In genomic region chr8:111521713-111522429, GRCm38 (mm10) we compare ENCODE assay signal across 8 mouse cellular contexts. TPM values are rescaled to one million over a fixed set of nuclear protein-coding genes. Genes with fewer than 3 reads are reported as not detected.
DNase-seq lines count a peak whose midpoint lies in the region; ATAC-seq lines count a peak whose summit lies in the region.

Wdr59 (minus strand) TSS chr8:111522092.

- peaks cover 2 to 9% of the 10 kb centered on the region in 2 experiments; a peak in 3 of 4 replicates for H3K4me1 ChIP-seq in heart, embryonic 14.5 days (ENCODE audit: control insufficient read depth in 2 of 2, insufficient read depth in 2 of 2, low read length in 2 of 2)
- peaks cover 24% of the 10 kb centered on the region for H3K4me1 ChIP-seq in liver, embryonic 13.5 days (replicated peaks)
- peaks cover 8% of the 10 kb centered on the region for H3K4me1 ChIP-seq in stomach, embryonic 16.5 days (ENCODE audit: control insufficient read depth, insufficient read depth, low read length)

- ATAC-seq in CD4-positive, CD25-positive, alpha-beta regulatory T cell, adult 4 months: peak; percentile 98
- ATAC-seq in heart, embryonic 14.5 days (ENCODE audit: insufficient number of reproducible peaks, insufficient read depth, low FRiP score, low read depth): peak; percentile 99
- peak; percentile 99 for ATAC-seq in liver, embryonic 13.5 days (ENCODE audit: low read depth)
- peak; percentile 100 for ATAC-seq in stomach, embryonic 16.5 days (ENCODE audit: insufficient read depth, low FRiP score)

- peak; percentile 99 for DNase-seq in c-Kit-negative CD71-positive TER-119-positive erythroid progenitor cells, embryonic 14.5 days (ENCODE audit: low read depth, low spot score)
- DNase-seq in fibroblast of lung, adult 2 months (ENCODE audit: low read depth): peak; percentile 96
- peak; percentile 99 for DNase-seq in kidney, postnatal 14 days
- DNase-seq in liver, embryonic 13.5 days: peak; percentile 98
- peak; percentile 96 for DNase-seq in neural tube, embryonic 10.5 days (ENCODE audit: extremely low spot score, low spot score)

- H3K4me3 ChIP-seq in heart, embryonic 14.5 days (ENCODE audit: control insufficient read depth in 1 of 2, insufficient read depth in 1 of 2, low read depth in 1 of 2, low read length in 2 of 2): peak within 1 kb of the TSS; percentile 66 to 74
- H3K4me3 ChIP-seq in liver, embryonic 13.5 days (replicated peaks): peak within 1 kb of the TSS; percentile 76
- peak within 1 kb of the TSS; percentile 73 for H3K4me3 ChIP-seq in stomach, embryonic 16.5 days (replicated peaks; ENCODE audit: low read length)

- under 1% methylated on average over 34 of the region's 34 CpGs for WGBS in heart, embryonic 14.5 days
- WGBS in liver, embryonic 13.5 days (ENCODE audit: insufficient replicate concordance): under 1% methylated on average over 34 of the region's 34 CpGs
- under 1% methylated on average over 34 of the region's 34 CpGs for WGBS in stomach, embryonic 16.5 days

- H3K9me3 ChIP-seq in heart, embryonic 14.5 days (ENCODE audit: control insufficient read depth, low read length): no peaks in the 10 kb centered on the region
- no peaks in the 10 kb centered on the region for H3K9me3 ChIP-seq in liver, embryonic 13.5 days (replicated peaks)
- H3K9me3 ChIP-seq in stomach, embryonic 16.5 days (replicated peaks; ENCODE audit: control insufficient read depth, low read length): no peaks in the 10 kb centered on the region

- H3K4me2 ChIP-seq in heart, embryonic 14.5 days (ENCODE audit: low read length): peak within 1 kb of the TSS; percentile 79
- H3K4me2 ChIP-seq in liver, embryonic 13.5 days: peak within 1 kb of the TSS; percentile 78
- peak within 1 kb of the TSS; percentile 64 for H3K4me2 ChIP-seq in stomach, embryonic 16.5 days (ENCODE audit: low read depth, low read length)

- peak within 1 kb of the TSS; percentile 74 for H3K9ac ChIP-seq in heart, embryonic 14.5 days (ENCODE audit: low read length)
- peak within 1 kb of the TSS; percentile 71 for H3K9ac ChIP-seq in liver, embryonic 13.5 days
- peak within 1 kb of the TSS; percentile 75 for H3K9ac ChIP-seq in stomach, embryonic 16.5 days (ENCODE audit: low read length)

- H3K27me3 ChIP-seq in heart, embryonic 14.5 days (ENCODE audit: control insufficient read depth, insufficient read depth, low read length): no peaks in the 10 kb centered on the region
- no peaks in the 10 kb centered on the region for H3K27me3 ChIP-seq in liver, embryonic 13.5 days
- no peaks in the 10 kb centered on the region for H3K27me3 ChIP-seq in stomach, embryonic 16.5 days (ENCODE audit: control insufficient read depth, insufficient read depth, low read length)

- no peaks in the 10 kb centered on the region for H3K36me3 ChIP-seq in heart, embryonic 14.5 days (ENCODE audit: control insufficient read depth, insufficient read depth, low read length)
- H3K36me3 ChIP-seq in liver, embryonic 13.5 days: no peaks in the 10 kb centered on the region
- H3K36me3 ChIP-seq in stomach, embryonic 16.5 days (ENCODE audit: control insufficient read depth, insufficient read depth, low read length): no peaks in the 10 kb centered on the region

- peak within 1 kb of the TSS in 1 of 2 experiments; percentile 24; a peak in 1 of 4 replicates for H3K27ac ChIP-seq in heart, embryonic 14.5 days (replicated peaks in 1 of 2; ENCODE audit: control insufficient read depth in 1 of 2, insufficient read depth in 1 of 2, low read depth in 2 of 2, low read length in 2 of 2)
- peak within 1 kb of the TSS; percentile 5; the same call in 1 of the 2 replicates for H3K27ac ChIP-seq in liver, embryonic 13.5 days
- no peak within 1 kb of the TSS for H3K27ac ChIP-seq in stomach, embryonic 16.5 days (ENCODE audit: low read length)

RNA-seq across cellular contexts. Expression of gene Wdr59, which starts in this region (rescaled TPM):
- polyA plus RNA-seq in CD4-positive, CD25-positive, alpha-beta regulatory T cell, adult 4 months (2017; shearing (Covaris generic)): 1 to 10 TPM; 4.3 to 6.5 TPM
- polyA plus RNA-seq in heart, embryonic 14.5 days (2014; fragmentation: Nextera tagmentation; extraction: Ambion mirVana): 3.0 and 3.4 TPM in 2 replicates
- polyA plus RNA-seq in liver, embryonic 13.5 days (2015; fragmentation: Nextera tagmentation; extraction: Ambion mirVana): 1.8 and 2.5 TPM in 2 replicates
- polyA plus RNA-seq in stomach, embryonic 16.5 days (2015; fragmentation: Nextera tagmentation; extraction: Ambion mirVana): 5.9 and 6.5 TPM in 2 replicates
